Mouse (Mus musculus) limb, embryonic 11.5 days (tissue): Measurements from ENCODE around the gene Rnase4. TPM values are rescaled to one million over a fixed set of nuclear protein-coding genes. Genes with fewer than 3 reads are reported as not detected.

Source experiments
- ATAC-seq: fragments of 200-750 bp; cut with Nextera tagmentation; 2 replicates; pipeline ENCODE4 v1.8.0; 2017; ENCODE audit warnings: low read depth; ENCODE audit not compliant: insufficient number of reproducible peaks, low FRiP score, low TSS enrichment
- DNase-seq: peaks from one replicate; pipeline ENCODE4 v3.0.0-alpha.2; 2015; ENCODE audit warnings: low spot score
- H3K27ac ChIP-seq: fragments of 300-500 bp; sonication (generic); replicated peaks from 2 replicates; pipeline ENCODE4 v1.5.1; 2014; ENCODE audit warnings: low read depth, mild to moderate bottlenecking, low read length
- H3K27me3 ChIP-seq: fragments of 300-500 bp; sonication (generic); 2 replicates; pipeline ENCODE4 v1.6.1; 2014; ENCODE audit warnings: mild to moderate bottlenecking, low read length, mixed read lengths; ENCODE audit not compliant: control insufficient read depth, insufficient read depth
- H3K36me3 ChIP-seq: fragments of 300-500 bp; sonication (generic); 2 replicates; pipeline ENCODE4 v1.6.1; 2014; ENCODE audit warnings: mild to moderate bottlenecking, low read length, moderate library complexity, mixed read lengths; ENCODE audit not compliant: control insufficient read depth, insufficient read depth
- H3K4me1 ChIP-seq: fragments of 300-500 bp; sonication (generic); 2 replicates; pipeline ENCODE4 v1.6.1; 2014; ENCODE audit warnings: low read length, mixed read lengths; ENCODE audit not compliant: control insufficient read depth, insufficient read depth
- H3K4me2 ChIP-seq: fragments of 300-500 bp; sonication (generic); 2 replicates; pipeline ENCODE4 v1.6.1; 2014; ENCODE audit warnings: low read depth, mild to moderate bottlenecking, moderate library complexity; ENCODE audit not compliant: severe bottlenecking
- H3K4me3 ChIP-seq: fragments of 300-500 bp; sonication (generic); 2 replicates; pipeline ENCODE4 v1.5.1; 2014; ENCODE audit warnings: low read depth, low read length
- H3K9ac ChIP-seq: fragments of 300-500 bp; sonication (generic); 2 replicates; pipeline ENCODE4 v1.6.1; 2014; ENCODE audit warnings: mild to moderate bottlenecking, low read length
- H3K9me3 ChIP-seq: fragments of 300-500 bp; sonication (generic); 2 replicates; pipeline ENCODE4 v1.6.1; 2016; ENCODE audit warnings: low read length; ENCODE audit not compliant: control insufficient read depth
- WGBS: fragments of 180-500 bp; shearing (Covaris S2); extraction: QIAGEN DNeasy Blood & Tissue Kit; methylation state at CpG from one replicate; pipeline ENCODE4 v1.1.7; 2014; 5-methylcytosine and 5-hydroxymethylcytosine counted together
- polyA plus RNA-seq: library from polyadenylated mRNA; unstranded; fragments of >200 nt; fragmentation: Nextera tagmentation; extraction: Ambion mirVana; gene quantifications from 2 replicates; pipeline ENCODE4 v1.2.1, GENCODE M21; 2014

The Rnase4 gene
- polyA plus RNA-seq, 1 experiment from 2014 or later, result 7.1 TPM

DNA sequence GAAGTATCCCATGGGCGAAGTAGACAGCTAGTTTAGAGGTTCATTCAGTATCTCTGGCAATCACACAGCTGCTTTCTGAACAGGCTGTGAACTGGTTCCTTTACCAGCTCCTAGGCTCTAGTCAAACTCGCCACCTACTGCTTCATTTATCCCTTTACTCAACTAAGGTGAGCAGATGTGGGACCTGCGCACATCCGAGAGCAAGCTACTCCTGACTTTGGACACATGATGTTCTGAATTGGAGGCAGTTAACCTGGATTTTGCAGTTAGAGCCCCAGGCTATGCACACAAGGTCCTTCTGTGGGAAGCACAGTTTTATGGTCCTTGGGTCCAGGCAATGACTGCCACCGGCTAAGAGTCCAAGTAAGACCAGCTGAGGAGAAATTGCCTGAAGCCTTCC lies 30.1 kb upstream of the Rnase4 start:
- Histone ChIP-seq H3K27ac (no peak overlapping the region), H3K4me3 (no peak overlapping the region), H3K36me3 (no peaks in the 10 kb centered on the region), H3K4me2 (no peak overlapping the region), H3K4me1 (no peaks in the 10 kb centered on the region), H3K9me3 (no peaks in the 10 kb centered on the region), H3K27me3 (no peaks in the 10 kb centered on the region), H3K9ac (no peak overlapping the region)
- DNase-seq (no peak), ATAC-seq (no peak)
- WGBS, result 76% methylated on average over 5 of the region's 5 CpGs

GRCm38 (mm10) chr14:51068956-51069355 lies 21.9 kb upstream of the Rnase4 start:
- no peak overlapping the region for H3K4me3 ChIP-seq

GRCm38 (mm10) chr14:51069617-51070016 lies 21.3 kb upstream of the Rnase4 start:
- H3K9me3 ChIP-seq, result no peaks in the 10 kb centered on the region
- no peaks in the 10 kb centered on the region for H3K36me3 ChIP-seq
- peak; percentile 42 for DNase-seq
- H3K27ac ChIP-seq, result no peak overlapping the region
- no peak overlapping the region for H3K9ac ChIP-seq
- no peaks in the 10 kb centered on the region for H3K4me1 ChIP-seq
- 84% methylated on average over 2 of the region's 2 CpGs for WGBS
- no peak for ATAC-seq
- no peaks in the 10 kb centered on the region for H3K27me3 ChIP-seq
- H3K4me2 ChIP-seq, result no peak overlapping the region
- H3K4me3 ChIP-seq, result no peak overlapping the region

More at GRCm38 (mm10) chr14:51068956-51069355, 21.9 kb upstream of the Rnase4 start:
- Histone ChIP-seq H3K27ac (no peak overlapping the region), H3K36me3 (no peaks in the 10 kb centered on the region), H3K9ac (no peak overlapping the region), H3K9me3 (no peaks in the 10 kb centered on the region), H3K4me1 (no peaks in the 10 kb centered on the region), H3K27me3 (no peaks in the 10 kb centered on the region), H3K4me2 (no peak overlapping the region)
- ATAC-seq, result no peak
- 94% methylated on average over 5 of the region's 5 CpGs for WGBS
- DNase-seq, result no peak

DNA sequence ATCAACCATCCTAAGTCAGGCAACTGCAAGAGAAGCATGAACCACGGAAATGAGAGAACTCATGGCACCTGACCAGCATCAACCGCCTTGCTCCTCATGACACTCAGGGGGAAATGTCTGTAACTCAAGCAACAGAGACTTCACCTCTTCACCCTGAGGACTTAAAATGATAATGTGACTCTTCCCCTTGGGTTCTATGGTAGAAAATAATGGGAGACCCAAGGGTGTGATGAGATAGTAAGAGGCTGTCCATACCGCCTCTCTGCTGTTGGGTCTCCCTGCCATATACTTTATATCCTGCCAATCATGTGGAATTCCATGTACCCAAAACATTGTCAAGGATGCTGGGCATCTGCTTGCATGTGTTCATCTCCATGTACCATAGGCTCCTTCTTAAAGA lies 16.5 kb upstream of the Rnase4 start, which contains the start of gene Olfr750:
Gene Olfr750, minus strand, starts transcription at position 101 of the 400 bp plus-strand sequence.
- no peaks in the 10 kb centered on the region for H3K4me1 ChIP-seq
- no peak within 1 kb of the TSS for H3K27ac ChIP-seq
- no peak within 1 kb of the TSS for H3K4me2 ChIP-seq
- no peaks in the 10 kb centered on the region for H3K36me3 ChIP-seq
- H3K9ac ChIP-seq, result no peak within 1 kb of the TSS
- ATAC-seq, result no peak
- H3K27me3 ChIP-seq, result no peaks in the 10 kb centered on the region
- no peak for DNase-seq
- no peaks in the 10 kb centered on the region for H3K9me3 ChIP-seq
- H3K4me3 ChIP-seq, result no peak within 1 kb of the TSS
- WGBS, result 81% methylated on average over 3 of the region's 3 CpGs

- DNase-seq, result no peak
- no peak for ATAC-seq
- WGBS, result 84% methylated on average over 1 of the region's 1 CpGs
- H3K4me2 ChIP-seq, result no peak overlapping the region
- no peak overlapping the region for H3K27ac ChIP-seq
- H3K4me3 ChIP-seq, result no peak overlapping the region
- H3K9me3 ChIP-seq, result no peaks in the 10 kb centered on the region
- H3K4me1 ChIP-seq, result no peaks in the 10 kb centered on the region
- no peak overlapping the region for H3K9ac ChIP-seq
- H3K27me3 ChIP-seq, result no peaks in the 10 kb centered on the region
- H3K36me3 ChIP-seq, result no peaks in the 10 kb centered on the region
Measured at GRCm38 (mm10) chr14:51079180-51079579, 11.7 kb upstream of the Rnase4 start.

GRCm38 (mm10) chr14:51081035-51081434 lies 9.8 kb upstream of the Rnase4 start:
- Histone ChIP-seq H3K27ac (no peak overlapping the region), H3K4me3 (no peak overlapping the region), H3K9me3 (no peaks in the 10 kb centered on the region), H3K9ac (no peak overlapping the region), H3K4me1 (no peaks in the 10 kb centered on the region), H3K27me3 (no peaks in the 10 kb centered on the region), H3K36me3 (no peaks in the 10 kb centered on the region), H3K4me2 (no peak overlapping the region)
- DNase-seq (no peak), ATAC-seq (no peak)
- 88% methylated on average over 2 of the region's 2 CpGs for WGBS

GRCm38 (mm10) chr14:51082599-51083581 lies 8.0 kb upstream of the Rnase4 start:
- Histone ChIP-seq H3K27ac (no peak overlapping the region), H3K4me1 (no peaks in the 10 kb centered on the region), H3K4me2 (peak overlapping the region; percentile 51), H3K9me3 (no peaks in the 10 kb centered on the region), H3K27me3 (no peaks in the 10 kb centered on the region), H3K36me3 (no peaks in the 10 kb centered on the region), H3K4me3 (peak overlapping the region; percentile 39), H3K9ac (no peak overlapping the region)
- WGBS, result 2% methylated on average over 40 of the region's 40 CpGs
- ATAC-seq (peak; percentile 45; the same call in 1 of the 2 replicates), DNase-seq (peak; percentile 77)

GRCm38 (mm10) chr14:51083805-51084204 lies 7.1 kb upstream of the Rnase4 start:
- 8% methylated on average over 7 of the region's 7 CpGs for WGBS
- H3K9ac ChIP-seq, result no peak overlapping the region
- H3K4me1 ChIP-seq, result no peaks in the 10 kb centered on the region
- ATAC-seq, result no peak
- H3K27me3 ChIP-seq, result no peaks in the 10 kb centered on the region
- no peak for DNase-seq
- no peak overlapping the region for H3K27ac ChIP-seq
- peak overlapping the region; percentile 39 for H3K4me3 ChIP-seq
- no peaks in the 10 kb centered on the region for H3K36me3 ChIP-seq
- H3K9me3 ChIP-seq, result no peaks in the 10 kb centered on the region
- H3K4me2 ChIP-seq, result peak overlapping the region; percentile 51
